Mouse (Mus musculus): ENCODE data around the gene Acat1. TPM values are rescaled to one million over a fixed set of nuclear protein-coding genes. Genes with fewer than 3 reads are reported as not detected.
A peak's percentile ranks its signal among the peaks of the same experiment; 100 is the strongest.

The Acat1 gene
- 41.8 and 69.6 TPM in 2 replicates for total RNA-seq (2015; ENCODE audit: low replicate concordance)
- total RNA-seq (2017; ENCODE audit: low replicate concordance), result 37.1 and 70.5 TPM in 2 replicates

DNA sequence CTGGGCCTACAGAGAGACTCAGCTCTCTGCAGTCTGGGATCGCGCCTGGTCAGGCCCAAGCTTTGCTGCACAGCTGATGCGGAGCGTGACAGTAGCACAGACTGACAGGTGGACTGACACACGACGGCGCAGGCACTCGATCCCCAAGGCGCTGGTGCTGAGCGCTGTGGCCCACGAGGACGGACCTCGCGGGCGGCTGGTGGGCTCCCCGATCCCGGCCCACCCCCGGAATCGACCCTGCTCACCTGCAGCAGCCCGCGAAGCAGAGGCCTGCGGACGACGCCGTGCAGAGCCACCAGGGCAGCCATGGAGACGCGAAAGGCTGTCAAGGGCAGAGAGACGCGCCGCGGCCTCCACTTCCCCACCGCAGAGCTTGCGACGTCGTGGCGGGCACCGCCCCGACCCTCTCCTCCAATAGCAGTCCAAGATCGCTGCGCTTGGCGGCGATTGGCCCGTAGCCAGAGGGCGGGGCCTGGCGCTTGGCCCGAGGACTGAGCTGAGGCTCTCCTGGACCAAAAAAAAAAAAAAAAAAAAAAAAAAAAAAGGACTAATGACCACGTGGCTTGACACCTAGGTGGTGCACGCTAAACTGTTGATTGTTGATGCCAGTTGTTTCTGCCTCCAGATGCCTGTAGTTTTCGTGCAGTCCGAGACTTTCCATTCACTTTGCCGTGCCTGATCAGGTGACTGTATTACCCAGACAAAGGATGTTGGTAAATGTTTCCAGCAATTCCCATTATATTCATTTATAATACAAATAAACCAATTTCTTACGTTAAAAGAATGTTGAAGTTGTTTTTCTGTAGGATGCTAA lies at the start of gene Acat1:
Gene Acat1, minus strand, starts transcription at position 415 of the 814 bp plus-strand sequence.
- ATAC-seq (replicated peaks; ENCODE audit: low FRiP score, poor library complexity, severe bottlenecking), result peak; percentile 98

DNA sequence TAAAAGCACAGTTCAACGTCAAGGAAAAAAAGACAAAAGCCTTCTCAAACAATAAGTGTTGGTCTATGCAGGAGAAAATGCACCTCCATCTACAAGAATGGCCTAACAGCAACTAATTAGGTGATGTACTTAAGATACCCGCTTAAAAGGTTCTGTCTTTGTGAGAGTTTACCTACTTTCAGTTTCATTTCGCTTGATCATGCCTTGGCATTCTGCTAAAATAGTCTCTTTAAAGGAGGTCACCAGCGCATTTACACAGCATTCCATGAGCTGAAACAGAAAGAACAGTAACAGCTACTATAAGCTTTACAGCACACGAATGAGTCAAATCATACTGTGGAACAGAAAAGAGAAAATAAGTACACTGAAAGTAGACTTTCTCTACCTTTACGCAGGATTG lies 24.6 kb upstream of the Acat1 start:
- no peak for ATAC-seq (replicated peaks; ENCODE audit: low FRiP score, poor library complexity, severe bottlenecking)

DNA sequence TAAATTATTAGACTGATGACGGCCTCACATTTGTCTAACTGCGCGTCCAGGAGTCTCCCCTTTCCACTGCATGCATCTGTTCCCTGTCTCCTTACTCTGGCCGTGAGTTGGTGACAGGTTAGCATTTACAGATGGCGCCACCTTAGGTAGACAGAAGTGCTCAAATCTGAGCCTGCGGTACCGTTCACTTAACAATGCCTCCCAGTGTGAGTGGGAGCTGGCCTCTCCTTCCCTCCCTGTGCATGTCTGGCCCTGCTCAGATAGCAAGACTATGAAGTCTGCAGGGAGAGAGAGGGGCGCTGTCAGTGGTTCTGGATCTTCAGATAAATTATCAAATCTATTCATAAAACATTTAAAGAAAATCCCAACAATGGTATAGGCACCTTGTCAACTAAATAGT lies 5.1 kb upstream of the Acat1 start:
- ATAC-seq (replicated peaks; ENCODE audit: low FRiP score, poor library complexity, severe bottlenecking), result no peak

DNA sequence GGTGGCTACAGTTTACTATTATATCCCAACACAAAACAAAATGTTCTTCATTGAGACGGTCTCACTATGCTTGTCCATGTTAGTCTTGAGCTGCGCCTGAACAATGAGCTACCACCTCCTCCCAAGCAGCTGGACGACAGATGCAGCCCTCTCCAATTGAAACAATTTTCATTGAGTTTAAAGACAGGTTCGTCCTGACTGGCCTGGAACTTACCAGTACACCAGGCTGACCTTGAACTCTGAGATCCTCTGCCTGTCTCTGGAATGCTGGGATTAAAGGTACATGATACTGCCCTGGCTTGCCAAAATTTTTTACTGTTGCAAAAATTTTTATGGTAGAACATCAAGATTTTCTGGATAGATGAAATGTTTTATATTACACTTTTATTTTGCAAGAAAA lies 4.1 kb upstream of the Acat1 start:
- ATAC-seq (replicated peaks; ENCODE audit: low FRiP score, poor library complexity, severe bottlenecking), result no peak

- ATAC-seq (replicated peaks; ENCODE audit: low FRiP score, poor library complexity, severe bottlenecking), result no peak
Observed at GRCm38 (mm10) chr9:53609306-53609967, 745 bp downstream of the Acat1 start.

DNA sequence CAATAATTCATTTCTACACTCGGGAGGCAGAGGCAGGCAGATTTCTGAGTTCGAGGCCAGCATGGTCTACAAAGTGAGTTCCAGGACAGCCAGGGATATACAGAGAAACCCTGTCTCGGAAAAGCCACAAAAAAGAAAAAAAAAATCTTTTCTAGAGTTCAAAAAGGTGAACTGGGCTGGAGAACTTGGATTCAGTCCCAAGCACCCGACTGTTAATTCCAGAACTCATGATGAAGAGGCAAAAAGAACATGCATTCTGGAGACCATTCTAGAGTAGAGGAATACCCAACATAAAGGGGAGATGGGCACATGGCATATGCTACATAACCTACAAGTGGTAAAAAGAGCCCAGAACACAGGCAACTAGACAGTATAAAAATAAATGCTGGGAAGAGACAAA lies 2.4 kb downstream of the Acat1 start:
- no peak for ATAC-seq (replicated peaks; ENCODE audit: low FRiP score, poor library complexity, severe bottlenecking)

- ATAC-seq (replicated peaks; ENCODE audit: low FRiP score, poor library complexity, severe bottlenecking), result no peak
Observed at GRCm38 (mm10) chr9:53607192-53607591, 3.0 kb downstream of the Acat1 start.

DNA sequence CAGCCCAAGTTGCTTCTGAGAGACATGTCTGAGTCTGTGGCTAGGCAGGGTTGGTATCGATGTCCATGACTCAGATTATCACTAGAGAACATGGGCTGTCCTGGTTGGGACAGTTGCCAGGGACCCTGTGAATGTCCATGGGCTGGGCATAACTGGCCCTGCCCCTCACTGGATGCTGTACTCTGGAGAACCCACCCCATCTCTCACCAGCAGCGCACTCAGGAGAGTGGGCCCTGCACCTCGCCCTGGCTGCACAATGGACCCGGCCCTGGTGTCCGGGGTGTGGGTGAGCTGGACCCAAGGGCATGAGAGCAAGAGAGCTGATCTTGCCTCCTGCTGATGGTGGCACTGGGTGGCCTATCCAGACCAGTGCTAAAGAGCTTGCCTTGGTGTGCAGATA lies 5.2 kb downstream of the Acat1 start:
- no peak for ATAC-seq (replicated peaks; ENCODE audit: low FRiP score, poor library complexity, severe bottlenecking)

GRCm38 (mm10) chr9:53603849-53604248 lies 6.3 kb downstream of the Acat1 start:
- no peak for ATAC-seq (replicated peaks; ENCODE audit: low FRiP score, poor library complexity, severe bottlenecking)

DNA sequence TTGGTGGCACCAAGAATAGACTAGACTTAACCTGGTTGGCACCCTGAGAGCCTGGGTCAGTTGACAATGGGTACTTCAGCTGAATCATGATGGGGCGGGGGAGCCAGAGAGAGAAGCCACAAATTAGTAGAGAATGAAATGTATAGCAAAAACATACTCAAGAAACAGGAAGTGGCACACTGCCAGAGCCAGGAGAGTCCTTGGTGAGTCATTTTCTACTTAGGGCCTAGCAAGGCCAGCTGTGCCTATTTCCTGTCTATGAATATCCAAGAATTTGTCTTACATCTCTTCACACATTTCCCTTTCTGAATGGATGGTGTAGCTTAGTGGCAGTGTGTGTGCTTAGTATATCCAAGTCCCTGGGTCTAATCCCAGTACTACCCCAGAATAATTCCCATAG lies 6.8 kb downstream of the Acat1 start:
- ATAC-seq (replicated peaks; ENCODE audit: low FRiP score, poor library complexity, severe bottlenecking), result no peak

GRCm38 (mm10) chr9:53601541-53601940 lies 8.6 kb downstream of the Acat1 start:
- no peak for ATAC-seq (replicated peaks; ENCODE audit: low FRiP score, poor library complexity, severe bottlenecking)

DNA sequence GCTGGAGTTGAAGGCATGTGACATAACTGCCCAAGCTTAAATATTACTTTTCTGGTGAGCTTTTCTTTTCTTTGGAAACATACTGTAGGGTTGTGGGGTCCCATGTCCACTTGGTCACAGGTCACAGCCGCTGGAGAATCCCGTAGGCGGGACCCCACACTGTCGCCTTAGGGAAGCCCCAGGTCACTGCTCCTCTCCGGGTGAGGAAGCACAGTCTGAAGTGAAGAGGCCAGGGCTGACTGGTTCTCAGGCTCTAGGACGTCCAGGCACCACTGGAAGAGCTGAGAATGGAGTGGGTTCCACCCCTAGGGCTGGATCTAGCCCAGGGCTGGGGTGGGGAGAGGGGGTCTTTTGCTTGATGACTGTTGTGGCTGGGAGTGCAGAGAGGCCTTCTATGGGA lies 11.6 kb downstream of the Acat1 start:
- ATAC-seq (replicated peaks; ENCODE audit: low FRiP score, poor library complexity, severe bottlenecking), result no peak

- ATAC-seq (replicated peaks; ENCODE audit: low FRiP score, poor library complexity, severe bottlenecking), result no peak
Observed at GRCm38 (mm10) chr9:53596971-53597600, 13.1 kb downstream of the Acat1 start.

GRCm38 (mm10) chr9:53594764-53595163 lies 15.4 kb downstream of the Acat1 start:
- peak; percentile 92 for ATAC-seq (replicated peaks; ENCODE audit: low FRiP score, poor library complexity, severe bottlenecking)

DNA sequence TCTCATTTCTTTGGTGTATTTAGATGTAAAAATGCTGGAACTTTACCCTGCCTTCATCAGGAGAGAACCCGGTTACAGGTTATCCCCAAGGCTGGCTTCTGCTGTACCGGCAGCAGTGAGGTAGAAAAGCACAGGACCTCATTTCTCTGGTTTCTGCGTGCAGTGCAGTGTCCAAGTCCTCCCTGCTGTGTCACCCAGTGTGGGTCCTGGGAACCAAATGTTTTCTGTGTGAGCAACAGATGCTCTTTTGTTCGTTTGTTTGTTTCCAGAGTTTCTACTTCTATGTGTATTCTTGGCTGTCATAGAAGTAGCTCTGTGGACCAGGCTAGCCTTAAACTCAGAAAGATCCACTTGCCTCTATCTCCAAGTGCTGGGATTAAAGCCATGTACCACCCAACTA lies 28.3 kb downstream of the Acat1 start:
- no peak for ATAC-seq (replicated peaks; ENCODE audit: low FRiP score, poor library complexity, severe bottlenecking)

DNA sequence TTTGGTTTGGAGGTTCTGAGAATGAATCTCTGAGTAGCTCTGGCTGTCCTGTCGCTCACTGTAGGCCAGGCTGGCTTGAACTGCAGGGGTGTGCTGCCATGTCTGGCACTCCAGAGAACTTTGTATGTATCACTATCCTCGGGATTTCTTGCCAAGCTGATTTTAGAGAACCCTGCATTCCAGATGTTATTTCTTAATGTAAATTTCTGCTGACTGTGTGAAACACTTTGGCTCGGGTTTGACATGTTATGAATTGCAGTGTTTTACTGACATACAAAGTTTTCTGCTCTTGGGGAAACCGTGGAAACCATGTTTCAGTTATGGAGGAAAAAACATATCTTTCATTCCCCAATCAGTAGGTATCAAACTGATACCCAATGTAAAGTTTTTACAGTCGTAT lies 34.5 kb downstream of the Acat1 start:
- no peak for ATAC-seq (replicated peaks; ENCODE audit: low FRiP score, poor library complexity, severe bottlenecking)

DNA sequence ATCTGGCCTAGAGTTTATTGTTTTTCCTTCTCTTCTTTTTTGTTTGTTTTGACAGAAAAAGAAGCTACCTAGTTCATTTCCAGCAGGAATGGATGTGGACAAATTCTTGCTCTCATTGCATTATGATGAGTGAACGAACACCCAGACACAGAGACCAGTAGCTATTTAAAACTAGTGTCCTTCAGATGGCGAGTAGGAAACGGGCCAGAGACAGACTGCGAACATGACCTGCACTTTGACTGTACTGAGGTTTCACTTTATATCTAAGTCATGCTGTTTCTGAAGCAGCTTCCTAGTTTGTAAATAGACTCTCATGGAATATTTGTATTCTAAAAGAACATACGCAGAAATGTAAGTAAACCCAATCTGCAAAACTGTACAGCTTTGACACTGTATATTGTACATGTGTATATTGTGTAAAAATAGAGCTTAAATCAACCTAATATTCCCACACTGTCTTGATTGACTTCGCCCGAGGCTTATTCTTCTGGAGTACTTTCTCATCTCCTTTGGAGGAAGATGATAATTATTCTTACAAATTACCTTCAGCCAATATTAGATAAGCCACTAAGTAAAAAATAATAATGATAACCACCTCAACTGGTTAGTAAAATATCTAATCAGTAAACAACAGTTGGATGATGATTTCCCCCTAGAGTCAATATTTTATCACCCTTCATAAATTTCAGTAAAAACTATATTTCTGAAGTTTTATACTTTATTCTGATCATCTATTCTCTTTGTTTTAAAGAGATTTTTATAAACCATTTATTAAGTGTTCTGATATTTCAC lies 37.5 kb downstream of the Acat1 start:
- ATAC-seq (replicated peaks; ENCODE audit: low FRiP score, poor library complexity, severe bottlenecking), result no peak

GRCm38 (mm10) chr9:53570662-53571061 lies 39.5 kb downstream of the Acat1 start:
- no peak for ATAC-seq (replicated peaks; ENCODE audit: low FRiP score, poor library complexity, severe bottlenecking)

- ATAC-seq (replicated peaks; ENCODE audit: low FRiP score, poor library complexity, severe bottlenecking), result peak; percentile 30
Observed at GRCm38 (mm10) chr9:53537336-53537965, 72.7 kb downstream of the Acat1 start.

All from erythroid progenitor cell, adult 5-6 weeks (primary cell).